Mouse (Mus musculus): ENCODE measurements around the gene Ccm2. TPM values are rescaled to one million over a fixed set of nuclear protein-coding genes. Genes with fewer than 3 reads are reported as not detected.

Ccm2 gene
- polyA plus RNA-seq, 1 experiment from 2014 or later = 88.2 TPM

GRCm38 (mm10) chr11:6547696-6548325 lies 1.1 kb downstream of the Ccm2 start:
- Histone ChIP-seq H3K36me3 (ENCODE audit: control insufficient read depth, insufficient read depth, low read length) (no peaks in the 10 kb centered on the region), H3K27me3 (ENCODE audit: control insufficient read depth, insufficient read depth, low read length) (no peaks in the 10 kb centered on the region), H3K4me1 (replicated peaks; ENCODE audit: control insufficient read depth, insufficient read depth, low read length) (no peaks in the 10 kb centered on the region), H3K4me2 (replicated peaks; ENCODE audit: low read depth, low read length) (peak overlapping the region; percentile 51), H3K27ac (ENCODE audit: low read depth, low read length) (0 out of 2 replicates have a peak overlapping the region, but pooled peaks have one; percentile 97), H3K9me3 (ENCODE audit: control insufficient read depth, low read length) (no peaks in the 10 kb centered on the region), H3K4me3 (ENCODE audit: low read depth, low read length) (peak overlapping the region; percentile 91), H3K9ac (ENCODE audit: low read depth, low read length) (peak overlapping the region; percentile 81)
- no peak for DNase-seq (ENCODE audit: low spot score)
- ATAC-seq (ENCODE audit: low FRiP score) = no peak
- 46% methylated on average over 6 of the region's 6 CpGs for WGBS

- ATAC-seq (ENCODE audit: low FRiP score) = no peak
- WGBS = 99% methylated on average over 2 of the region's 2 CpGs
- Histone ChIP-seq H3K4me1 (replicated peaks; ENCODE audit: control insufficient read depth, insufficient read depth, low read length) (no peaks in the 10 kb centered on the region), H3K9me3 (ENCODE audit: control insufficient read depth, low read length) (no peaks in the 10 kb centered on the region), H3K36me3 (ENCODE audit: control insufficient read depth, insufficient read depth, low read length) (no peaks in the 10 kb centered on the region), H3K9ac (ENCODE audit: low read depth, low read length) (no peak overlapping the region), H3K27me3 (ENCODE audit: control insufficient read depth, insufficient read depth, low read length) (no peaks in the 10 kb centered on the region), H3K27ac (ENCODE audit: low read depth, low read length) (no peak overlapping the region), H3K4me3 (ENCODE audit: low read depth, low read length) (no peak overlapping the region), H3K4me2 (replicated peaks; ENCODE audit: low read depth, low read length) (no peak overlapping the region)
- DNase-seq (ENCODE audit: low spot score) = no peak
These were observed 3.1 kb downstream of the Ccm2 start for GRCm38 (mm10) chr11:6549770-6550169.

- Histone ChIP-seq H3K9me3 (ENCODE audit: control insufficient read depth, low read length) (no peaks in the 10 kb centered on the region), H3K4me3 (ENCODE audit: low read depth, low read length) (no peak overlapping the region), H3K9ac (ENCODE audit: low read depth, low read length) (no peak overlapping the region), H3K4me2 (replicated peaks; ENCODE audit: low read depth, low read length) (no peak overlapping the region), H3K36me3 (ENCODE audit: control insufficient read depth, insufficient read depth, low read length) (no peaks in the 10 kb centered on the region), H3K27me3 (ENCODE audit: control insufficient read depth, insufficient read depth, low read length) (no peaks in the 10 kb centered on the region), H3K27ac (ENCODE audit: low read depth, low read length) (no peak overlapping the region), H3K4me1 (replicated peaks; ENCODE audit: control insufficient read depth, insufficient read depth, low read length) (no peaks in the 10 kb centered on the region)
- ATAC-seq (ENCODE audit: low FRiP score) = no peak
- DNase-seq (ENCODE audit: low spot score) = no peak
- 96% methylated on average over 3 of the region's 3 CpGs for WGBS
These were observed 3.5 kb downstream of the Ccm2 start for GRCm38 (mm10) chr11:6550201-6550600.

- Histone ChIP-seq H3K36me3 (ENCODE audit: control insufficient read depth, insufficient read depth, low read length) (no peaks in the 10 kb centered on the region), H3K27me3 (ENCODE audit: control insufficient read depth, insufficient read depth, low read length) (no peaks in the 10 kb centered on the region), H3K4me3 (ENCODE audit: low read depth, low read length) (no peak overlapping the region), H3K9me3 (ENCODE audit: control insufficient read depth, low read length) (no peaks in the 10 kb centered on the region), H3K9ac (ENCODE audit: low read depth, low read length) (no peak overlapping the region), H3K4me1 (replicated peaks; ENCODE audit: control insufficient read depth, insufficient read depth, low read length) (no peaks in the 10 kb centered on the region), H3K27ac (ENCODE audit: low read depth, low read length) (no peak overlapping the region), H3K4me2 (replicated peaks; ENCODE audit: low read depth, low read length) (no peak overlapping the region)
- WGBS = 86% methylated on average over 3 of the region's 3 CpGs
- DNase-seq (ENCODE audit: low spot score) = no peak
- ATAC-seq (ENCODE audit: low FRiP score) = no peak
These were observed 11.5 kb downstream of the Ccm2 start for GRCm38 (mm10) chr11:6558234-6558633.

- no peaks in the 10 kb centered on the region for H3K27me3 ChIP-seq (ENCODE audit: control insufficient read depth, insufficient read depth, low read length)
- 91% methylated on average over 2 of the region's 2 CpGs for WGBS
These were observed 13.3 kb downstream of the Ccm2 start for GRCm38 (mm10) chr11:6559996-6560395.

GRCm38 (mm10) chr11:6560655-6561360 lies 14.1 kb downstream of the Ccm2 start:
- H3K4me3 ChIP-seq (ENCODE audit: low read depth, low read length) = no peak overlapping the region
- no peak overlapping the region for H3K9ac ChIP-seq (ENCODE audit: low read depth, low read length)
- no peaks in the 10 kb centered on the region for H3K36me3 ChIP-seq (ENCODE audit: control insufficient read depth, insufficient read depth, low read length)
- DNase-seq (ENCODE audit: low spot score) = no peak
- H3K4me1 ChIP-seq (replicated peaks; ENCODE audit: control insufficient read depth, insufficient read depth, low read length) = no peaks in the 10 kb centered on the region
- no peak overlapping the region for H3K27ac ChIP-seq (ENCODE audit: low read depth, low read length)
- no peaks in the 10 kb centered on the region for H3K9me3 ChIP-seq (ENCODE audit: control insufficient read depth, low read length)
- WGBS = 91% methylated on average over 13 of the region's 13 CpGs
- no peaks in the 10 kb centered on the region for H3K27me3 ChIP-seq (ENCODE audit: control insufficient read depth, insufficient read depth, low read length)
- no peak overlapping the region for H3K4me2 ChIP-seq (replicated peaks; ENCODE audit: low read depth, low read length)
- ATAC-seq (ENCODE audit: low FRiP score) = no peak

More at GRCm38 (mm10) chr11:6559996-6560395, 13.3 kb downstream of the Ccm2 start:
- Histone ChIP-seq H3K4me2 (replicated peaks; ENCODE audit: low read depth, low read length) (no peak overlapping the region), H3K4me1 (replicated peaks; ENCODE audit: control insufficient read depth, insufficient read depth, low read length) (no peaks in the 10 kb centered on the region), H3K9me3 (ENCODE audit: control insufficient read depth, low read length) (no peaks in the 10 kb centered on the region), H3K27ac (ENCODE audit: low read depth, low read length) (no peak overlapping the region), H3K9ac (ENCODE audit: low read depth, low read length) (no peak overlapping the region), H3K4me3 (ENCODE audit: low read depth, low read length) (no peak overlapping the region), H3K36me3 (ENCODE audit: control insufficient read depth, insufficient read depth, low read length) (no peaks in the 10 kb centered on the region)
- DNase-seq (ENCODE audit: low spot score) = no peak
- no peak for ATAC-seq (ENCODE audit: low FRiP score)

GRCm38 (mm10) chr11:6561474-6561873 lies 14.8 kb downstream of the Ccm2 start:
- no peaks in the 10 kb centered on the region for H3K36me3 ChIP-seq (ENCODE audit: control insufficient read depth, insufficient read depth, low read length)
- H3K4me2 ChIP-seq (replicated peaks; ENCODE audit: low read depth, low read length) = no peak overlapping the region
- H3K27ac ChIP-seq (ENCODE audit: low read depth, low read length) = no peak overlapping the region
- no peak for ATAC-seq (ENCODE audit: low FRiP score)
- H3K4me3 ChIP-seq (ENCODE audit: low read depth, low read length) = no peak overlapping the region
- no peaks in the 10 kb centered on the region for H3K4me1 ChIP-seq (replicated peaks; ENCODE audit: control insufficient read depth, insufficient read depth, low read length)
- no peaks in the 10 kb centered on the region for H3K9me3 ChIP-seq (ENCODE audit: control insufficient read depth, low read length)
- WGBS = 82% methylated on average over 4 of the region's 4 CpGs
- H3K9ac ChIP-seq (ENCODE audit: low read depth, low read length) = no peak overlapping the region
- H3K27me3 ChIP-seq (ENCODE audit: control insufficient read depth, insufficient read depth, low read length) = no peaks in the 10 kb centered on the region
- DNase-seq (ENCODE audit: low spot score) = no peak

GRCm38 (mm10) chr11:6562359-6562758 lies 15.7 kb downstream of the Ccm2 start:
- Histone ChIP-seq H3K4me3 (ENCODE audit: low read depth, low read length) (no peak overlapping the region), H3K36me3 (ENCODE audit: control insufficient read depth, insufficient read depth, low read length) (no peaks in the 10 kb centered on the region), H3K9me3 (ENCODE audit: control insufficient read depth, low read length) (no peaks in the 10 kb centered on the region), H3K27ac (ENCODE audit: low read depth, low read length) (no peak overlapping the region), H3K9ac (ENCODE audit: low read depth, low read length) (no peak overlapping the region), H3K4me1 (replicated peaks; ENCODE audit: control insufficient read depth, insufficient read depth, low read length) (no peaks in the 10 kb centered on the region), H3K27me3 (ENCODE audit: control insufficient read depth, insufficient read depth, low read length) (no peaks in the 10 kb centered on the region), H3K4me2 (replicated peaks; ENCODE audit: low read depth, low read length) (no peak overlapping the region)
- WGBS = 89% methylated on average over 6 of the region's 6 CpGs
- ATAC-seq (ENCODE audit: low FRiP score) (no peak), DNase-seq (ENCODE audit: low spot score) (no peak)

GRCm38 (mm10) chr11:6563201-6563600 lies 16.5 kb downstream of the Ccm2 start:
- no peaks in the 10 kb centered on the region for H3K9me3 ChIP-seq (ENCODE audit: control insufficient read depth, low read length)
- WGBS = 96% methylated on average over 4 of the region's 4 CpGs
- no peaks in the 10 kb centered on the region for H3K4me1 ChIP-seq (replicated peaks; ENCODE audit: control insufficient read depth, insufficient read depth, low read length)
- ATAC-seq (ENCODE audit: low FRiP score) = no peak
- no peak overlapping the region for H3K4me3 ChIP-seq (ENCODE audit: low read depth, low read length)
- H3K9ac ChIP-seq (ENCODE audit: low read depth, low read length) = no peak overlapping the region
- H3K4me2 ChIP-seq (replicated peaks; ENCODE audit: low read depth, low read length) = no peak overlapping the region
- H3K27ac ChIP-seq (ENCODE audit: low read depth, low read length) = no peak overlapping the region
- no peak for DNase-seq (ENCODE audit: low spot score)
- no peaks in the 10 kb centered on the region for H3K36me3 ChIP-seq (ENCODE audit: control insufficient read depth, insufficient read depth, low read length)
- H3K27me3 ChIP-seq (ENCODE audit: control insufficient read depth, insufficient read depth, low read length) = no peaks in the 10 kb centered on the region

Measured in hindbrain, embryonic 11.5 days (tissue).